Mouse (Mus musculus): ENCODE data around the gene Zbtb7b. TPM values are rescaled to one million over a fixed set of nuclear protein-coding genes. Genes with fewer than 3 reads are reported as not detected.

The Zbtb7b gene
- polyA plus RNA-seq, 1 experiment from 2014 or later = 1.6 TPM

DNA sequence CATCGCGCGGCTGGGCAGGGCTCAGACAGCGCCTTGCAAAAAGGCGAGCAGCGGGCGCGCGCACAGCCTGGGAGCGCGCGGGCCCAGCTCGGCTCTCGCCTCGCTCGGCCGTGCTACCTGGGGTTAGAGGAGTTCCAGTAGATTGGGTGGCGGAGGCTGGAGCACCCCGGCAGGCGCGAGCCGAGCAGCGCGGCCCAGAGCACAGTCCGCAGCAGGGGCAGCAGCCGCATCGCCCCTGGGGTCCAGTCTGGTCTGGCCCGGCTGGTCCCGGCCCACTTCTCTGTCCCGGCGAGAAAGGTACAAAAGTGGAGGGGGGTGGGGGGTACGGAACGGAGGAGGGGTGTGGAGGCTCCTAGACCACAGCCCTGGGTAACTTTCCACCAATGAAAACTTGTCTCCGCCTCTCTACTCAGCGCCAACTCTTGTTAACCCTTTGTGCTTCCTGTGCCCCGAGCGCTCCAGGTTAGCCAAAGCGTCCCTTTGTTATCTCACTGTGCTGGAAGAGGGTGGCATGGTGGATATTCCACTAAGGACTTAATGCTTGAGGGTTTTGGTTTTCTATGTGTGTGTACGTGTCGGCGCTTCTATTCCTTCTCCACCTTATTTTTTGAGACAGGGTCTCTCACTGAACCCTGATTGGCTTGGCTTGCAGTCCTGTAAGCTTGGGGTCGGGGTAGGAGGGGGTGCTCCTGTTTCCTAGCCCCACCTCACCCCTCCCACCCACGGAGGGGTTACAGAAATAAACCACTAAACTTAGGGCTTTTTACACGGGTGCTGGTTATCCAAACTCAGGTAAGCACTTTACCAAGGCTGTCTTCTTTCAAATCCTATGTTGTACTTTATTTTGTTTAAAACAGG lies 56.6 kb downstream of the Zbtb7b start, which contains the start of gene Efna4:
Efna4 (minus strand) TSS at position 308 of the 858 bp plus-strand sequence.
- Histone ChIP-seq H3K4me2 (peak within 1 kb of the TSS; percentile 65), H3K9me3 (ENCODE audit: low read depth, low read length) (no peaks in the 10 kb centered on the region), H3K4me1 (ENCODE audit: insufficient read depth) (0 out of 2 replicates have a peak, but pooled peaks cover 7% of the 10 kb centered on the region), H3K36me3 (ENCODE audit: insufficient read depth) (peaks cover 34% of the 10 kb centered on the region), H3K27me3 (ENCODE audit: insufficient read depth, low read length) (no peaks in the 10 kb centered on the region), H3K9ac (peak within 1 kb of the TSS; percentile 95), H3K27ac (ENCODE audit: low read depth) (peak within 1 kb of the TSS; percentile 91), H3K4me3 (ENCODE audit: low read depth, low read length) (peak within 1 kb of the TSS; percentile 88)
- peak; percentile 85 for ATAC-seq (ENCODE audit: insufficient read depth)
- WGBS = under 1% methylated on average over 44 of the region's 44 CpGs
- no peak for TF ChIP-seq CTCF (IDR thresholded peaks at IDR 0.05; ENCODE audit: low read depth)
- DNase-seq = peak; percentile 90

DNA sequence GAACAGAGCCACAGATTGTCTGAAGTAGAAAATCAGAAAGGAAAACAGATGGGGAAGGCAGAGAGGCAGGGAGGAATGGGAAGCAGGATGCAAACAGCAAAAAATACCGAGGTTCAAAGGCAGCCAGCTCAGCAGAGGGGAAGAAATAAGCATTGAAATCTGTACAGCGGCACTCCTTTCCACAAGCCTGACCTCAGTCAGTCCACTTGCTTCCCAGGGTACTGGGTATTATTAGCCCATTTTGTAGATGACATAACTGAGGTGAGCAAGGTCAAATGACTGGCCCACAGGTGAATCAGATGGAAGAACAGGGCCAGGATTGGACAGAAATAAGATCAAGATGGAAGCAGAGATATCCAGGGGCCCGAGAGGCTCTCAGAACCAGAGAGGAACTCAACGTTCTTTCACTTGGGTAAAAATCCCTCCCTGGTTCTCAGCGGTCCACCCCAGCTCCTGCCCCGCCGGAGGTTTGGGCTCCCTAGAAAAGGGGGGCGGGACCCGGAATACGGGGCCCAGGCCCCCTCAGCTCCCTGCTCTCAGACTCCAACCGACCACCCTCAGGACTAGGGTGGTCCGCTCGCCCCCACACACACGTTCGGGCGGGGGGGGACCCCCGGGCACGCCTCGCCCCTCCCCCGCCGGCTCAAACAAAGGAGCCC lies 57.4 kb downstream of the Zbtb7b start:
- 0 out of 2 replicates have a peak, but pooled peaks cover 7% of the 10 kb centered on the region for H3K4me1 ChIP-seq (ENCODE audit: insufficient read depth)
- peak; percentile 36 for DNase-seq
- WGBS = 2% methylated on average over 21 of the region's 21 CpGs
- no peaks in the 10 kb centered on the region for H3K27me3 ChIP-seq (ENCODE audit: insufficient read depth, low read length)
- TF ChIP-seq CTCF (IDR thresholded peaks at IDR 0.05; ENCODE audit: low read depth) = no peak
- H3K36me3 ChIP-seq (ENCODE audit: insufficient read depth) = peaks cover 33% of the 10 kb centered on the region
- H3K4me3 ChIP-seq (ENCODE audit: low read depth, low read length) = peak overlapping the region; percentile 88
- peak overlapping the region; percentile 91 for H3K27ac ChIP-seq (ENCODE audit: low read depth)
- peak overlapping the region; percentile 95 for H3K9ac ChIP-seq
- no peak; the same call in 1 of the 2 replicates for ATAC-seq (ENCODE audit: insufficient read depth)
- H3K4me2 ChIP-seq = peak overlapping the region; percentile 65
- no peaks in the 10 kb centered on the region for H3K9me3 ChIP-seq (ENCODE audit: low read depth, low read length)

GRCm38 (mm10) chr3:89336529-89336928 lies 58.0 kb downstream of the Zbtb7b start:
- Histone ChIP-seq H3K9me3 (ENCODE audit: low read depth, low read length) (no peaks in the 10 kb centered on the region), H3K9ac (peak overlapping the region; percentile 95), H3K4me2 (peak overlapping the region; percentile 65), H3K27me3 (ENCODE audit: insufficient read depth, low read length) (no peaks in the 10 kb centered on the region), H3K27ac (ENCODE audit: low read depth) (no peak overlapping the region), H3K4me1 (ENCODE audit: insufficient read depth) (0 out of 2 replicates have a peak, but pooled peaks cover 7% of the 10 kb centered on the region), H3K36me3 (ENCODE audit: insufficient read depth) (peaks cover 27% of the 10 kb centered on the region), H3K4me3 (ENCODE audit: low read depth, low read length) (peak overlapping the region; percentile 88)
- no peak for ATAC-seq (ENCODE audit: insufficient read depth)
- DNase-seq = no peak
- 6% methylated on average over 6 of the region's 6 CpGs for WGBS
- TF ChIP-seq CTCF (IDR thresholded peaks at IDR 0.05; ENCODE audit: low read depth) = no peak

DNA sequence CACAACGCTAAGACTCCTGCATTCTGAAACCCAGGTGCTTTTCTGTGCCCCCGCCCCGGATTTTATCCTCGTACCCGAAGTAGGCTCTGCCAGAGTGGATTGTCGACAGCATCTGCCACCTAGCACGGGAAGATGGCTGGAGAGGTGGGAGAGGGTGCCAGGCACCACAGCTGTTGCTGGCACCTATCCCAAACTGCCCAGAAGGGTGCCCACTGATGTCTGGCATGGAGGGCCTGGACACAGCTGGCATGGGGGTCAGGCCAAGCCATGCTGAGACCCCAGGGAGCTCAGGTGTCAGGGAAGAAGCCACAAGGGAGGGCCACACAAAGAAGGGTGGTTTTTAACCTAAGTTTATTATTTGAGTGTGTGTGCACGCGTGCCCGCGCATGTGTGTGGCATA lies 61.5 kb downstream of the Zbtb7b start:
- ATAC-seq (ENCODE audit: insufficient read depth) (no peak), DNase-seq (no peak)
- Histone ChIP-seq H3K4me1 (ENCODE audit: insufficient read depth) (0 out of 2 replicates have a peak, but pooled peaks cover 7% of the 10 kb centered on the region), H3K4me3 (ENCODE audit: low read depth, low read length) (no peak overlapping the region), H3K27me3 (ENCODE audit: insufficient read depth, low read length) (no peaks in the 10 kb centered on the region; the same call in 1 of the 2 replicates), H3K27ac (ENCODE audit: low read depth) (no peak overlapping the region), H3K36me3 (ENCODE audit: insufficient read depth) (peaks cover 25% of the 10 kb centered on the region), H3K4me2 (no peak overlapping the region), H3K9ac (no peak overlapping the region), H3K9me3 (ENCODE audit: low read depth, low read length) (no peaks in the 10 kb centered on the region)
- WGBS = 59% methylated on average over 11 of the region's 11 CpGs
- no peak for TF ChIP-seq CTCF (IDR thresholded peaks at IDR 0.05; ENCODE audit: low read depth)

- no peaks in the 10 kb centered on the region for H3K9me3 ChIP-seq (ENCODE audit: low read depth, low read length)
- H3K4me1 ChIP-seq (ENCODE audit: insufficient read depth) = 0 out of 2 replicates have a peak, but pooled peaks cover 7% of the 10 kb centered on the region
- 0 out of 2 replicates have a peak, but pooled peaks have one; percentile 18 for ATAC-seq (ENCODE audit: insufficient read depth)
- no peak for TF ChIP-seq CTCF (IDR thresholded peaks at IDR 0.05; ENCODE audit: low read depth)
- 34% methylated on average over 12 of the region's 12 CpGs for WGBS
- no peak for DNase-seq
- no peak overlapping the region for H3K27ac ChIP-seq (ENCODE audit: low read depth)
- H3K27me3 ChIP-seq (ENCODE audit: insufficient read depth, low read length) = no peaks in the 10 kb centered on the region; the same call in 1 of the 2 replicates
- H3K4me3 ChIP-seq (ENCODE audit: low read depth, low read length) = no peak overlapping the region
- H3K4me2 ChIP-seq = no peak overlapping the region
- H3K36me3 ChIP-seq (ENCODE audit: insufficient read depth) = peaks cover 25% of the 10 kb centered on the region
- H3K9ac ChIP-seq = no peak overlapping the region
Measured at GRCm38 (mm10) chr3:89332476-89332875, 62.1 kb downstream of the Zbtb7b start.

DNA sequence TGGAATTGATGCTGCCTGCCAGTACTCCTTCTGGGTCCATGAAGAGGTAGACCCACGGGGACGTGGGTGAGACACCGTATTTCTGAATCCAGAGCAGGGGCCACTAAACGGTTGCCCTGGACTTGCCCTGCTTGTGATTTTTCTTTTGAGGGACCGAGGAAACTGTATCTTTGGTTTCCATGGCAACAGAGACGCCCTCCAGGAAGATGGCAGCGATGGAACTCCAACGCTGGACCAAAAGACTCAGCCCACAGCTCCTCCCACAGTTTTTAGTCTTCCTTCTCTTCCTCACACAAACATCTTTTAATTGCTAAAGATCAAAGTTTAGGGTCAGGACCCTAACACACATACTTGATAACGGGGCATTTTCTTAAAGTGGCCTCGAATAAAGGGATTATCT lies 62.6 kb downstream of the Zbtb7b start:
- Histone ChIP-seq H3K4me3 (ENCODE audit: low read depth, low read length) (no peak overlapping the region), H3K4me1 (ENCODE audit: insufficient read depth) (0 out of 2 replicates have a peak, but pooled peaks cover 7% of the 10 kb centered on the region), H3K27ac (ENCODE audit: low read depth) (no peak overlapping the region), H3K9me3 (ENCODE audit: low read depth, low read length) (no peaks in the 10 kb centered on the region), H3K36me3 (ENCODE audit: insufficient read depth) (peaks cover 25% of the 10 kb centered on the region), H3K9ac (no peak overlapping the region), H3K27me3 (ENCODE audit: insufficient read depth, low read length) (no peaks in the 10 kb centered on the region; the same call in 1 of the 2 replicates), H3K4me2 (no peak overlapping the region)
- no peak for TF ChIP-seq CTCF (IDR thresholded peaks at IDR 0.05; ENCODE audit: low read depth)
- peak; percentile 18 for DNase-seq
- ATAC-seq (ENCODE audit: insufficient read depth) = no peak
- 42% methylated on average over 10 of the region's 10 CpGs for WGBS
